Mouse (Mus musculus) myocyte (in vitro differentiated cells): ENCODE results near the gene Ssc5d.

Source experiments
- E2F4 ChIP-seq: IDR thresholded peaks from one replicate; pipeline ENCODE4 v1.6.1; 2011; ENCODE audit warnings: mild to moderate bottlenecking, control low read depth, moderate library complexity; ENCODE audit not compliant: insufficient read depth
- MAX ChIP-seq: IDR thresholded peaks from one replicate; pipeline ENCODE4 v1.6.1; 2011; ENCODE audit warnings: low read depth, mild to moderate bottlenecking, control low read depth
- MYOG ChIP-seq, 3 experiments: IDR thresholded peaks; one replicate each; pipeline ENCODE4 v1.6.1; 2011; ENCODE audit warnings: control low read depth in 2 of 3, low read depth in 2 of 3, mild to moderate bottlenecking in 2 of 3; ENCODE audit not compliant: insufficient read length in 2 of 3, control insufficient read depth in 1 of 3, insufficient read depth in 1 of 3
- POLR2A ChIP-seq: IDR thresholded peaks from one replicate; pipeline ENCODE4 v1.6.1; 2011; ENCODE audit warnings: low read depth, mild to moderate bottlenecking, control low read depth, moderate library complexity; ENCODE audit not compliant: insufficient read length
- POLR2AphosphoS2 ChIP-seq: IDR thresholded peaks from one replicate; pipeline ENCODE4 v1.6.1; 2011; ENCODE audit warnings: low read depth, control low read depth; ENCODE audit not compliant: insufficient read length
- USF1 ChIP-seq: IDR thresholded peaks from one replicate; pipeline ENCODE4 v1.6.1; 2011; ENCODE audit warnings: low read depth, mild to moderate bottlenecking, control low read depth, moderate library complexity

- TF ChIP-seq USF1 (no peak), POLR2A (no peak), MYOG (IDR thresholded peaks at IDR 0.05; ENCODE audit: control insufficient read depth in 1 of 3, insufficient read depth in 1 of 3, insufficient read length in 2 of 3, low read depth in 2 of 3) (no peak), POLR2AphosphoS2 (no peak), E2F4 (no peak), MAX (no peak)
These were observed 67.9 kb downstream of the Ssc5d start for GRCm38 (mm10) chr7:4993347-4993998.
